Mouse (Mus musculus): ENCODE data around the gene Galnt17. TPM values are rescaled to one million over a fixed set of nuclear protein-coding genes. Genes with fewer than 3 reads are reported as not detected.

Galnt17 gene
- total and polyA plus RNA-seq, 3 experiments = 2.0 to 4.6 (median 3.8) TPM

- H3K36me3 ChIP-seq (ENCODE audit: control insufficient read depth, insufficient read depth, low read length) = no peaks in the 10 kb centered on the region
- 58% methylated on average over 1 of the region's 1 CpGs for WGBS
- peak in 1 of 2 experiments; percentile 36 for DNase-seq
- intact Hi-C loops (cut with DNase I) = loop anchor here (5.0 to 10.0 kb wide), 2 partner anchors 84 to 126 kb away; partner anchors contain the start of gene Galnt17
- no peak for TF ChIP-seq POLR2A (IDR thresholded peaks at IDR 0.05; ENCODE audit: insufficient read depth, low read depth, low read length)
- peak; percentile 72; the same call in 1 of the 2 replicates for TF ChIP-seq EP300 (IDR thresholded peaks at IDR 0.05; ENCODE audit: insufficient read depth, low read depth, low read length)
- no peaks in the 10 kb centered on the region for H3K4me1 ChIP-seq (ENCODE audit: control insufficient read depth, insufficient read depth, low read length)
- peak overlapping the region; percentile 23; the same call in 1 of the 2 replicates for H3K27ac ChIP-seq
- no peak overlapping the region for H3K9ac ChIP-seq (ENCODE audit: low read depth, low read length)
- H3K79me2 ChIP-seq (replicated peaks; ENCODE audit: control insufficient read depth, insufficient read depth, low read length) = no peaks in the 10 kb centered on the region
- no peak overlapping the region for H3K4me3 ChIP-seq
- H3K27me3 ChIP-seq (ENCODE audit: control insufficient read depth, insufficient read depth, low read length) = no peaks in the 10 kb centered on the region
Measured at GRCm38 (mm10) chr5:131181231-131181630, 127.1 kb downstream of the Galnt17 start.

- DNase-seq = no peak
- intact Hi-C loops (cut with DNase I) = loop anchor here (5.0 to 10.0 kb wide), 2 partner anchors 84 to 127 kb away; partner anchors contain the start of gene Galnt17
- H3K27ac ChIP-seq = no peak overlapping the region
Measured at GRCm38 (mm10) chr5:131180756-131181155, 127.5 kb downstream of the Galnt17 start.

GRCm38 (mm10) chr5:131177851-131178250 is 130.4 kb downstream of the Galnt17 start:
- Histone ChIP-seq H3K4me1 (ENCODE audit: control insufficient read depth, insufficient read depth, low read length) (no peaks in the 10 kb centered on the region), H3K27ac (no peak overlapping the region), H3K9ac (ENCODE audit: low read depth, low read length) (no peak overlapping the region), H3K36me3 (ENCODE audit: control insufficient read depth, insufficient read depth, low read length) (no peaks in the 10 kb centered on the region), H3K79me2 (replicated peaks; ENCODE audit: control insufficient read depth, insufficient read depth, low read length) (no peaks in the 10 kb centered on the region), H3K27me3 (ENCODE audit: control insufficient read depth, insufficient read depth, low read length) (no peaks in the 10 kb centered on the region), H3K4me3 (no peak overlapping the region)
- intact Hi-C loops (cut with DNase I) = no loop called here
- WGBS = 52% methylated on average over 7 of the region's 7 CpGs
- TF ChIP-seq CTCF (IDR thresholded peaks at IDR 0.05) = no peak
- TF ChIP-seq POLR2A (IDR thresholded peaks at IDR 0.05; ENCODE audit: insufficient read depth, low read depth, low read length) = no peak
- TF ChIP-seq EP300 (IDR thresholded peaks at IDR 0.05; ENCODE audit: insufficient read depth, low read depth, low read length) = no peak
- no peak for DNase-seq

More at GRCm38 (mm10) chr5:131180756-131181155, 127.5 kb downstream of the Galnt17 start:
- Histone ChIP-seq H3K36me3 (ENCODE audit: control insufficient read depth, insufficient read depth, low read length) (no peaks in the 10 kb centered on the region), H3K27me3 (ENCODE audit: control insufficient read depth, insufficient read depth, low read length) (no peaks in the 10 kb centered on the region), H3K4me1 (ENCODE audit: control insufficient read depth, insufficient read depth, low read length) (no peaks in the 10 kb centered on the region), H3K9ac (ENCODE audit: low read depth, low read length) (no peak overlapping the region), H3K79me2 (replicated peaks; ENCODE audit: control insufficient read depth, insufficient read depth, low read length) (no peaks in the 10 kb centered on the region), H3K4me3 (no peak overlapping the region)
- TF ChIP-seq CTCF (IDR thresholded peaks at IDR 0.05) (no peak), EP300 (IDR thresholded peaks at IDR 0.05; ENCODE audit: insufficient read depth, low read depth, low read length) (no peak), POLR2A (IDR thresholded peaks at IDR 0.05; ENCODE audit: insufficient read depth, low read depth, low read length) (no peak)
- WGBS = 61% methylated on average over 1 of the region's 1 CpGs

- no peak for DNase-seq
- no peaks in the 10 kb centered on the region for H3K36me3 ChIP-seq (ENCODE audit: control insufficient read depth, insufficient read depth, low read length)
- H3K79me2 ChIP-seq (replicated peaks; ENCODE audit: control insufficient read depth, insufficient read depth, low read length) = no peaks in the 10 kb centered on the region
- H3K4me1 ChIP-seq (ENCODE audit: control insufficient read depth, insufficient read depth, low read length) = no peaks in the 10 kb centered on the region
- H3K9ac ChIP-seq (ENCODE audit: low read depth, low read length) = no peak overlapping the region
- no peak overlapping the region for H3K27ac ChIP-seq
- intact Hi-C loops (cut with DNase I) = no loop called here
- WGBS = 46% methylated on average over 2 of the region's 2 CpGs
- H3K27me3 ChIP-seq (ENCODE audit: control insufficient read depth, insufficient read depth, low read length) = no peaks in the 10 kb centered on the region
- TF ChIP-seq EP300 (IDR thresholded peaks at IDR 0.05; ENCODE audit: insufficient read depth, low read depth, low read length) (no peak), CTCF (IDR thresholded peaks at IDR 0.05) (no peak), POLR2A (IDR thresholded peaks at IDR 0.05; ENCODE audit: insufficient read depth, low read depth, low read length) (no peak)
- H3K4me3 ChIP-seq = no peak overlapping the region
Measured at GRCm38 (mm10) chr5:131177168-131177567, 131.1 kb downstream of the Galnt17 start.

- no peak for TF ChIP-seq CTCF (IDR thresholded peaks at IDR 0.05)
- TF ChIP-seq EP300 (IDR thresholded peaks at IDR 0.05; ENCODE audit: insufficient read depth, low read depth, low read length) = no peak
- no peak for TF ChIP-seq POLR2A (IDR thresholded peaks at IDR 0.05; ENCODE audit: insufficient read depth, low read depth, low read length)
- 72% methylated on average over 6 of the region's 6 CpGs for WGBS
- H3K27me3 ChIP-seq (ENCODE audit: control insufficient read depth, insufficient read depth, low read length) = no peaks in the 10 kb centered on the region
- no peak overlapping the region for H3K27ac ChIP-seq
- H3K4me3 ChIP-seq = no peak overlapping the region
- no peaks in the 10 kb centered on the region for H3K79me2 ChIP-seq (replicated peaks; ENCODE audit: control insufficient read depth, insufficient read depth, low read length)
- no peaks in the 10 kb centered on the region for H3K36me3 ChIP-seq (ENCODE audit: control insufficient read depth, insufficient read depth, low read length)
- DNase-seq = no peak
- no peaks in the 10 kb centered on the region for H3K4me1 ChIP-seq (ENCODE audit: control insufficient read depth, insufficient read depth, low read length)
- H3K9ac ChIP-seq (ENCODE audit: low read depth, low read length) = no peak overlapping the region
- intact Hi-C loops (cut with DNase I) = no loop called here
Measured at GRCm38 (mm10) chr5:131169186-131169585, 139.1 kb downstream of the Galnt17 start.

GRCm38 (mm10) chr5:131167366-131167765 is 140.9 kb downstream of the Galnt17 start:
- intact Hi-C loops (cut with DNase I) = no loop called here
- Histone ChIP-seq H3K79me2 (replicated peaks; ENCODE audit: control insufficient read depth, insufficient read depth, low read length) (no peaks in the 10 kb centered on the region), H3K36me3 (ENCODE audit: control insufficient read depth, insufficient read depth, low read length) (no peaks in the 10 kb centered on the region), H3K9ac (ENCODE audit: low read depth, low read length) (no peak overlapping the region), H3K27me3 (ENCODE audit: control insufficient read depth, insufficient read depth, low read length) (no peaks in the 10 kb centered on the region), H3K27ac (no peak overlapping the region), H3K4me1 (ENCODE audit: control insufficient read depth, insufficient read depth, low read length) (no peaks in the 10 kb centered on the region), H3K4me3 (no peak overlapping the region)
- TF ChIP-seq POLR2A (IDR thresholded peaks at IDR 0.05; ENCODE audit: insufficient read depth, low read depth, low read length) = no peak
- no peak for TF ChIP-seq CTCF (IDR thresholded peaks at IDR 0.05)
- TF ChIP-seq EP300 (IDR thresholded peaks at IDR 0.05; ENCODE audit: insufficient read depth, low read depth, low read length) = no peak
- no peak for DNase-seq
- WGBS = 89% methylated on average over 5 of the region's 5 CpGs
